Mouse (Mus musculus) bone marrow macrophage, adult 2 months (primary cell): ENCODE measurements at regions not wholly inside any gene's neighbourhood (a gene's known extent, or its start where the extent isn't known, plus 50 kb on each side); places are given as distances from the start of the nearest gene placed in this dataset.

ENCODE experiments used
- CTCF ChIP-seq: IDR thresholded peaks from 2 replicates; pipeline ENCODE4 v1.5.1; 2012; ENCODE audit warnings: low read depth, mild to moderate bottlenecking, low read length, moderate library complexity
- POLR2A ChIP-seq: IDR thresholded peaks from 2 replicates; pipeline ENCODE4 v1.6.1; 2012; ENCODE audit warnings: mild to moderate bottlenecking, low read depth, low read length, borderline replicate concordance

- TF ChIP-seq CTCF (no peak), POLR2A (no peak)
These were observed 85.6 kb upstream of the Aldh1b1 start for GRCm38 (mm10) chr4:45713046-45713706.
